Mouse (Mus musculus): Measurements from ENCODE around the gene Vps25.

DNA sequence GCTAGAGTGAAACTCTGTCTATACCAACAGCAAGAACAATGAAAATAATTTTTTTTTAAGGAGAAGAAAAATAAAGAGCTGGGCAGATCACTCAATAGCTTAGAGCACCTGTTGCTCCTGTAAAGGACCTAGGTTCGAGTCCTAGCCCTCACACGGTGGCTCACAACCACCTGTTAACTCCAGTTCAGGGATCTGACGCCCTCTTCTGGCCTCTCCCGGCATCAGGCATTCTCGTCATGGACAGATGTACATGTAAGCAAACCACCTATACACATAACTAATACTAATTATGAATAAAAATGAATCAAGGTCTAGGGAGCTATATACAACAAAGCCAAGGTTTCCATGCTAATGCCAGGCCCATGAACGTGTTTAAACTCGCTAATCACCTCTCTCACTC, 47.4 kb downstream of the Vps25 start:
- TF ChIP-seq POLR2A (IDR thresholded peaks at IDR 0.05; ENCODE audit: insufficient read length, low read depth) (no peak), SRF (IDR thresholded peaks at IDR 0.05; ENCODE audit: control insufficient read depth, insufficient read length, low read depth) (no peak), E2F4 (IDR thresholded peaks at IDR 0.05; ENCODE audit: insufficient read depth) (no peak), MAX (IDR thresholded peaks at IDR 0.05; ENCODE audit: low read depth) (no peak), MYOD1 (IDR thresholded peaks at IDR 0.05; ENCODE audit: control insufficient read depth in 1 of 3, insufficient read length in 2 of 3, low read depth in 2 of 3) (peak in 2 of 3 experiments; percentile 7 to 20), USF1 (IDR thresholded peaks at IDR 0.05; ENCODE audit: low read depth) (no peak), TCF12 (IDR thresholded peaks at IDR 0.05; ENCODE audit: insufficient read depth, poor library complexity, severe bottlenecking) (no peak), MYOG (IDR thresholded peaks at IDR 0.05; ENCODE audit: control insufficient read depth in 1 of 3, insufficient read depth in 1 of 3, insufficient read length in 2 of 3, low read depth in 2 of 3) (no peak)

All from myocyte (in vitro differentiated cells).